Mouse (Mus musculus) G1E-ER4 (cell line): ENCODE results near the gene Tbc1d10c. TPM values are rescaled to one million over a fixed set of nuclear protein-coding genes. Genes with fewer than 3 reads are reported as not detected.

Source experiments
- GATA1 ChIP-seq: IDR thresholded peaks from one replicate; pipeline ENCODE4 v1.8.0; 2012; ENCODE audit warnings: low read length, inconsistent platforms
- polyA plus RNA-seq: library from polyadenylated mRNA; stranded (reverse); fragments of >175 nt; gene quantifications from 2 replicates; pipeline ENCODE4 v1.2.3, GENCODE M21; 2012

Tbc1d10c gene
- polyA plus RNA-seq, 1 experiment, result 24.6 TPM

DNA sequence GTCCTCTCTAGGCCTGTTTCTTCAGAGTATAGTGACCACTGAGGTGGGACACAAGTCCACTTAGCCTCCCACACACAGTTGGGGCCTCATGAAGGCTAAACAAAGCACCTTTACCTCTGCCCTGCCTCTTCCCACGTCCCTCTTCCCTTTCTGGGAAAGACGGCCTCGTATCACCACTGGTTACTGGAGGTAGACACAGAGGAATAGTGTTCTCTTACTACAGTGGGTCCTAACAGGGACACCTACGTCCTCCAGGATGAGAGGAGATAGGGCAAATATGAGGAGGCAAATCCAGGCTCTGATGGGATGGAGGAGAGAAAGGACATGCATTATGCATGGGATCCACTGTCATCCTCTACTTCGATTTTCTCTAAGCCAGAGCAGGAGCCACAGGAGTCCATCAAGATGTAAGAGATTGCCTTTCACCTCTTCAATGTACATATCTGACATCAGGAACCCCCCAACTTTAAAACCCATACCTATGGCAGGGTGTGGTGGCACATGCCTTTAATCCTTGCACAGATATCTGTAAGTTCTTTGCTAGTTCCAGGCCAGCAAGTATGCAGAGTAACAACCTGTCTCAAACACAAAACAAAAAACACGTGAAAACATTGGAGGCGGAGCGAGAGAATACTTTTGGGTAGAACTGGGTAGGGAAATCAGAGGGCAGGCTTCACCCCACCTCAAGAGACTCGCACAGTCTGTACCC is 43.1 kb downstream of the Tbc1d10c start:
- no peak for TF ChIP-seq GATA1

DNA sequence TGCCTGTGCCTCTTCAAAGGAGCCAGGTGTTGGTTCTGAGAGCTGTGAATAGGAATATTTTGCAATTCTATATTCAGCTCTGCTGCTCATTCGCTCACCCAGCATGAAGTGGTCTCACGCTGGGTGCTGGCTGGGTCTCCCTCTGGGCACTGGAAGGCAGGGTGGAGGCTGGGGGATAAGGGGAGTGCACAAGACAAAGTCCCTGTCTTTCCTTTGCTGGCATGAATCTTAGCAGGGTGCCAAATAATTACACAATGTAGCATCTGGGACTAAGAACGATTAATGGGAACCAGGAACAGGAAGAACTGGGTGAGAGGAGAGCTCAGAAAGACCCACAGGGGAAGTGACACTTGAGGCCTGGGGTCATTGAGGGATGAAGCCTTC is 44.1 kb downstream of the Tbc1d10c start:
- no peak for TF ChIP-seq GATA1

DNA sequence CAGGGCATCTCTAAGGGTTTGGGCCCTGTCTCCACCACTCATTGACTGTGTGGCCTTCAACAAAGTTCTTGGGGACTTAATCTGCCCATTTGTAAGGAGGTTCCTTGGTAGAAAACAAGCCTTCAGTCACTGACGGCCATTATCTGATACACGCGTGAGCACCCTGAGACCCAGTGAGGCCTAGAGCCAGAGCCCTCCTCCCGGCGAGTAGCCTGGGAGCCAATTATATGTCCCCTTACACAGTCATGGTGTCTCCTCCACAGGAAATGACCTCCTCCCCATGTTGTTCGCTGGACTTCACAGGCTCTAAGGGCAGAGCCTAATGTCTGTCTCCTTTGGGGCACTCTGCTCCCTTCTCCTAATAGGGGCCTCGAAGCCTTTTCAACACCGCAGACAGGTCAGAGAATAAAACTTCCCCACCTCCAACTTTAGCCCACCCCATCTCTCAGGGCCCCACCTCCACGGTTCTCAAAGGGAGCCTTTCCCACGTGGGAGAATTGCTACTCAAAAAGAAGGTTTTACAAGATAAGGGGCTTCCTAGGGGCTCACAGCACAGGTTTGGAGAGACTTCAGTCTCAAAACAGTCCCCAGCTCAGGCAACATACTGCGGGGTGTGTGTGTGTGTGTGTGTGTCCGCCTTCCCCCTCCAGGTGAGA is 44.6 kb downstream of the Tbc1d10c start:
- no peak for TF ChIP-seq GATA1

DNA sequence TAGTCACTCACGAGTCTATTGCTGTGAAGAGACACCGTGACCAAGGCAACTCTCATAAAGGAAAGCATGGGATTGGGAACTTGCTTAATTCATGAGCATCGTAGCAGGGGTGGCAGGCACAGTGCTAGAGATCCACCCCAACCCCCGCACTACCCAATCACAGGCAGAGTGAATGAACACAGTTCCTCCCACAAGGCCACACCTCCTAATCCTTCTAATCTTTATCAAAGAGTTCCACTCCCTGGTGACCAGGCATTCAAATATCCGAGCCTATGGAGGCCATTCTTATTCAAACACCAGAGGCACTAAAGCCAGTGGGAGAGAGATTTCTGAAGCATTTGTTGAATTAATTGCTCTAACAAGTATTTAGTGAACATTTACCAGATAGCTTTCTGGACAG is 45.1 kb downstream of the Tbc1d10c start:
- TF ChIP-seq GATA1, result no peak

DNA sequence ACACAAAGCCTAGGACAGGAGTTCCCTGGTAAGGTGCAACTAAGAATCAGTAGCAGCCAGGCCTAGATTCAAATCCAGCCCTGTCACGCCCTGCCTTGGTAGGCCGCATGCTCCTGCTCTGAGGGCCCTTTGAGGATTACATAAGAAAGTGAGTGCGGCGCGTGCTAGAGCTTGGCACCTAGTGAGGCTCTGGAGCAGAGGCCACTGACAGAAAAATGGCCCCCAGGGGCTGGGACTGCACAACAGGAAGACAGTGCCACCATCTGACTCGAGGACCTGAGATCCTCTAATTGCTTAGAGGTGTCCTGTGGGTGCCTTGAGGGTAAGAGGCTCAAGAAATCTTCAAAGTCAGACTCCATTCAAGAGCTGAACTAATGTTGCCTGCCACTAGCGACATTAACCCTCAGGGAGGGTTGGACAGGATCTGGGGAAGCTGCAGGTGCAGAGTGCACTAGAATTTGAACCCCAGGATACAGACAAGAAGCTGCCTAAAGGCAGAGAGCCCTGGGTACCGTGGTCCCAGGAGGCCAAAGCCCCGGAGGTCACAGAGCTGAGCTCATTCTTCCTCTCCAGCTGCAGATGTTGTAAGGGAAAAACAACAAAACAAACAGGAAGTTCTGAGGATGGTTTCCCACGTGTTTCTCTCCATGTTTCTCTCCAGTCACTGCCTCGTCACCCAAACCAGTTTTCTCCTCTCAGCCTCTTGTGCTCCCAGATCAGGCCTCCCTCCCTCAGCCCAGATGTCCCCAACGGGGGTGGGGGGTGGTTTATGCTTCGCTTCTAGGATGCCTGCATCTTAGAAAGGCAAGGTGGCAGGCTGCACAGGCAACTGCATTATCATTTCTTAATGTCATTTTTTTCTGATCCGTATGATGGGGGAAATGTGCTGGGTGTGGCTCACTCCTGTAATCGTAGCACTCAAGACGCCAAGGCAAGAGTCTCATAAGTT is 46.3 kb downstream of the Tbc1d10c start:
- TF ChIP-seq GATA1, result no peak

DNA sequence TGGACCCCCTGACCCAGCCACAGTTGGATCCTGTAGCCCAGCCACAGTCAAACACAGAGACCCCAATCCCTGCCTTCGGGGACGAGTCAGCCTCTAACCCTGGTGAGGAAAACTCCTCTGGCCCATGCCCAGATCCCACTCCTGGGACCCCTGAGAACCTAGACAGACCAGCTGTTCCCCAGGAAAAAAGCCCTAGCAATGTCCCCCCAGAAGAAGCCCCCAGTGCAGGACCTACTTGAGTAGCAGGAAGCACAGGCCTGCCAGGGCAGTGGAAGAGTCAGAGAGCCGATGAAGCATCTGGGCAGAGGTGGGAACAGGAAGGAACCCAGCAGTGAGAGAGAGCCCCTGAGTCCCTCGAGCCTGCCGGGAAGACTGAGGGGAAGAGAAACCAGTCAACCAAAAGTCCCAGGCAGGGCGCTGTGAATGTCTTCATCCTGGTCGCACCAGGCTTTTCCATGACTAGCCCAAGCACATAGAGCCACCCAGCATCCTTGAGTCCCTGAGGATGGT is 47.3 kb downstream of the Tbc1d10c start, which contains the start of gene Cabp4:
Gene Cabp4, minus strand, starts transcription at position 275 of the 510 bp plus-strand sequence.
- TF ChIP-seq GATA1, result no peak

DNA sequence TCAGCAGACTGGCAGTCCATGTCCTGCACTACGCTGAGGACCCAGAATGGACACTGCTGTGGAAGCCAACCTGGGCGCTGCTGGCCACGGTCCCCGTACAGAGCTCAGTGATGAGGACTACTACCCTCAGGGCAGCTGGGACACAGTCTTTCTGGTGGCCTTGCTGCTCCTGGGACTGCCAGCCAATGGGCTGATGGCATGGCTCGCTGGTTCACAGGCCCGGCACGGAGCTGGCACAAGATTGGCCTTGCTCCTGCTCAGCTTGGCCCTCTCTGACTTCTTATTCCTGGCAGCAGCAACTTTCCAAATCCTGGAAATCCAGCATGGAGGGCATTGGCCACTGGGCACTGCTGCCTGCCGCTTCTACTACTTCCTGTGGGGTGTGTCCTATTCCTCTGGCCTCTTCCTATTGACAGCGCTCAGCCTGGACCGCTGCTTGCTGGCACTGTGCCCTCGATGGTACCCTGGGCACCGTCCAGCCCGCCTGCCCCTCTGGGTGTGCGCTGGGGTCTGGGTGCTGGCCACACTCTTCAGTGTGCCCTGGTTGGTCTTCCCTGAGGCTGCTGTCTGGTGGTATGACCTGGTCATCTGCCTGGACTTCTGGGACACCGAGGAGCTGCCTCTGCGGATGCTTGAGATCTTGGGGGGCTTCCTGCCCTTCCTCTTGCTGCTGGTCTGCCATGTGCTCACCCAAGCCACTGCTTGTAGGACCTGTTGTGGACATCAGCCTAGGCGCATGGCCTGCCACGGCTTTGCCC is 48.5 kb downstream of the Tbc1d10c start:
- no peak for TF ChIP-seq GATA1

DNA sequence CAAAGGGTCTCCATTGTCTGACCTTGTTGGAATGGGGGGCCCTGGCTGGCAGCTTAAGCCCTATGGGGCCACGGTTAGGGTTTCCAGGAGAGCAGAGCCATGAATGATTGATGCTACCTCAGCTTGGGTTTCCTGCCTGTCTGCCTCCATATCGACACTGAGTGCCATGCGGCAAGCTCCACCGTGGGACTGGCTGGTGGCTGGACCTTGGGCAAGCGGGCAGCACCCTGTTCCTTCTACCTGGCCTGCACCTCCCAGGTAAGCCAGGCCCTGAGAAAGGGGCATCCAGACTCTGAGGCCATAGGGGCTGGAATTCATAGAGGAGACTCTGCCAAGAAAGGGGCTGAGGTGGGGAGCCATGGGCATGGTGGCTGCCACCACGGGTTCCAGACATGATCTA is 50.9 kb downstream of the Tbc1d10c start:
- no peak for TF ChIP-seq GATA1

DNA sequence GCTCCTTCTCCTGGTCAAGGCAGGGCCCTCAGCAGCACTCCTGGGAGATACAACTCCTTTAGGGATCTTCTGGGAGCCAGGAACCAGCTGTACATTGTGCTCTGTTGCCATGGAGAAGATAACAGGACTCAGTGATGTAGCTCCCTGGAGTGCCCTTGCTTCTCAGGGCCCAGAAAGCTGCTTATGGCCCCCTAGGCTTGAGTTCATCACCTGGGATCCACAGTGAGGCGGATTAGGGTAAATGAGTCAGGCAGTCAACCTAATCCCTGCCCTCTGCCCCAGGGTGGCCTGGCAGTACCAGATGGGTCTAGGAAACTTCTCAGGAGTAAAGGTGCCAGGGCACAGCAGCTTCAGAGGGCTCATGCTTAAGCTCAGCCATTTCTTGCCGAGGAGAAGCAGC is 51.6 kb downstream of the Tbc1d10c start, which contains the start of gene Gpr152:
Gene Gpr152, plus strand, starts transcription at position 342 of the 400 bp plus-strand sequence.
- TF ChIP-seq GATA1, result no peak

DNA sequence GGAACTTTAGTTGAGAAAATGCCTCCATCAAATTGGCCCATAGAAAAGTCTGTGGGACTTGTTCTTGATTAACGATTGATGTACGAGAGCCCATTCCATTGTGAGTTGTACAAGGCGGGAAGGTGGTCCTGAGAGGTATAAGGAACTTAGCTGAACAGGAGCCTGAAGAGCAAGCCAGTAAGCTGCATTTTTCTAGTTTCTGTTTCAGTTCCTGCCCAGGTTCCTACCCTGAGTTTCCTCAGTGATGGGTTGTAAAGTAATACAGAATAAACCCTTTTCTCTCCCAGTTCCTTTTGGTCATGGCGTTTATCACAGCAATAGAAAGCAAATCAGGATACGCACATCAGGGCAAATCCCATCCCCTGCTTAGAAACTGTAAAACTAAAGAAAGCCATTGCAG is 53.2 kb downstream of the Tbc1d10c start:
- no peak for TF ChIP-seq GATA1

DNA sequence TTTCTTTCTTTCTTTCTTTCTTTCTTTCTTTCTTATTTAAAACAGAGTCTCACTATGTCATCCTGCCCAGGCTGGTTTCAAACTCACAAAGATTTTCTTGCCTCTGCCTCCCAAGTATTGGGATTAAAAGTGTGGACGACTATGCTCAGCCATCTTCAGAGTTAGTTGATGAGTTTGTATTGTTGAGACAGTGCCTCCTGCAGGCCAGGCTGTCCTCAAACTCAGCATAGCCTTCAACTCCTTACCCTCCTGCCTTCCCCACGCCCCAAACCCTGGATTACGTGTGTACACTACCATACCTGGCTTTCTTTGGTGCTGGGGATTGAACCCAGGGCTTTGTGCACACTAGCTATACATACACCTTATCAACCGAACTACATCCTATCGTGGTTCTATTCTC is 54.6 kb downstream of the Tbc1d10c start:
- no peak for TF ChIP-seq GATA1

DNA sequence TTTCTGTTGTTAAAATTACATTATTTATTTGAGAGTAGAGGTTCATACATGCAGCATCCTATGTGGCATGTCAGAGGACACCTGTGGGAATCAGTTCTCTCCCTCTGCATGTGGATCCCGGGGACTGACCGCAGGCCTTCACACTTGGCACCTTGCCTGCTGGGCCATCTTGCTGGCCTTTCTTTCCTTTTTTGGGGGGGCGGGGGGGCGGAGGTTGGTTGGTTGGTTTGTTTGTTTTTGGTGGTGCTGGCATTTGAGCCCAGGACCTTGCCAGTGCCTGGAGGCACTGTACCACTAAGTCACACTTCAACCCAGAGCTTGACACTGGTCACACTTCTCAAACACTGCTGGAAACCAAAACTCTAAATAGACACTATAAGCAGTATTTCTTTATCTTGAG is 56.7 kb downstream of the Tbc1d10c start:
- TF ChIP-seq GATA1, result no peak

Other genes starting within 250 kb of the Tbc1d10c start
- gene Aldh3b3, start 232.6 kb downstream of the Tbc1d10c start, polyA plus RNA-seq, result not detected in 2 replicates
- gene Aldh3b2, start 219.0 kb downstream of the Tbc1d10c start, polyA plus RNA-seq, result not detected in 2 replicates
- gene Acy3, start 204.7 kb downstream of the Tbc1d10c start, polyA plus RNA-seq, result 5.4 and 7.1 TPM in 2 replicates
- gene Tbx10, start 198.5 kb downstream of the Tbc1d10c start, polyA plus RNA-seq, result not detected in 2 replicates
- 26.3 and 32.2 TPM in 2 replicates for gene Nudt8, start 190.7 kb downstream of the Tbc1d10c start, polyA plus RNA-seq
- gene Gm49405, start 190.7 kb downstream of the Tbc1d10c start, polyA plus RNA-seq, result 3.8 and 5.3 TPM in 2 replicates
- 7.2 and 8.9 TPM in 2 replicates for gene Doc2g, start 188.0 kb downstream of the Tbc1d10c start, polyA plus RNA-seq
- gene Ndufv1, start 178.5 kb downstream of the Tbc1d10c start, polyA plus RNA-seq, result 378 and 401 TPM in 2 replicates
- 40.1 and 105 TPM in 2 replicates for gene Gstp1, start 153.3 kb downstream of the Tbc1d10c start, polyA plus RNA-seq
- not detected in 2 replicates for gene Gstp2, start 145.3 kb downstream of the Tbc1d10c start, polyA plus RNA-seq
- gene Gstp3, start 131.7 kb downstream of the Tbc1d10c start, polyA plus RNA-seq, result 4.1 and 7.7 TPM in 2 replicates
- gene Cabp2, start 109.7 kb downstream of the Tbc1d10c start, polyA plus RNA-seq, result not detected in 2 replicates
- 70.4 and 72.4 TPM in 2 replicates for gene Cdk2ap2, start 94.1 kb downstream of the Tbc1d10c start, polyA plus RNA-seq
- gene Pitpnm1, start 91.3 kb downstream of the Tbc1d10c start, polyA plus RNA-seq, result 36.1 and 36.7 TPM in 2 replicates
- gene Aip, start 65.4 kb downstream of the Tbc1d10c start, polyA plus RNA-seq, result 99.6 and 105 TPM in 2 replicates
- gene Gpr152, start 51.5 kb downstream of the Tbc1d10c start, polyA plus RNA-seq, result not detected in 2 replicates
- gene Cabp4, start 47.3 kb downstream of the Tbc1d10c start, polyA plus RNA-seq, result 0.06 TPM in 1 of 2 replicates, not detected in the other
- gene Coro1b, start 42.7 kb downstream of the Tbc1d10c start, polyA plus RNA-seq, result 187 and 368 TPM in 2 replicates
- gene Ptprcap, start 37.7 kb downstream of the Tbc1d10c start, polyA plus RNA-seq, result 448 and 548 TPM in 2 replicates
- 92.1 and 99.4 TPM in 2 replicates for gene Rps6kb2, start 27.9 kb downstream of the Tbc1d10c start, polyA plus RNA-seq
- gene Carns1, start 15.8 kb downstream of the Tbc1d10c start, polyA plus RNA-seq, result 0.39 and 0.46 TPM in 2 replicates
- gene Ppp1ca, start 781 bp upstream of the Tbc1d10c start, polyA plus RNA-seq, result 609 and 669 TPM in 2 replicates
- gene Rad9a, start 10.4 kb upstream of the Tbc1d10c start, polyA plus RNA-seq, result 28.7 and 31.6 TPM in 2 replicates
- gene Clcf1, start 23.0 kb upstream of the Tbc1d10c start, polyA plus RNA-seq, result not detected in 2 replicates
- gene AC109138.7, start 23.1 kb upstream of the Tbc1d10c start, polyA plus RNA-seq, result 30.0 TPM in 1 of 2 replicates, not detected in the other
- 21.8 and 24.7 TPM in 2 replicates for gene Pold4, start 40.6 kb upstream of the Tbc1d10c start, polyA plus RNA-seq
- 0.25 and 0.39 TPM in 2 replicates for gene Ssh3, start 77.9 kb upstream of the Tbc1d10c start, polyA plus RNA-seq
- 0.44 and 0.46 TPM in 2 replicates for gene Ankrd13d, start 91.9 kb upstream of the Tbc1d10c start, polyA plus RNA-seq
- 231 and 290 TPM in 2 replicates for gene Grk2, start 114.9 kb upstream of the Tbc1d10c start, polyA plus RNA-seq
- 51.6 and 57.8 TPM in 2 replicates for gene Kdm2a, start 207.0 kb upstream of the Tbc1d10c start, polyA plus RNA-seq
- gene Rhod, start 248.1 kb upstream of the Tbc1d10c start, polyA plus RNA-seq, result not detected in 2 replicates